Mouse (Mus musculus): Measurements from ENCODE around the gene Cpsf3. TPM values are rescaled to one million over a fixed set of nuclear protein-coding genes. Genes with fewer than 3 reads are reported as not detected.

The Cpsf3 gene
- polyA plus RNA-seq, 1 experiment, result 39.1 TPM

DNA sequence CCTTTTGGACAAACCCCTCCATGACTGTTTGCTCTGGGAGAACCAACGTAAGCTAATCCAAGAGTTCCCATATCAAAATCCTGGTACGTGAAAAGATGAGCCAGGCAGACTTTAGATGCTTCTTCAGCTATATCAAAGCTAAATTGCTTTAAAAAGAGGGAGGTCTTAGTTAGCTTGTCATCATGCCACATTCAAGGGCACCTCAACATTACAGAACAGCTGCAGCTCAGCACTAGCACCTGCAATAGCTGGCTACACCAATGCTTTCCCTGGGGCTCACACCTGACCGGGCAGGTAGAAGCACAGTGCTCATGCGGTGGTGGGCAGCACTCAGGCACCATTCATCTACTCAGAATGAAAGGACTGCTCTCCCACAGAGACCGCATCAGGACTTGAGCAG is 55.5 kb downstream of the Cpsf3 start:
- no peak overlapping the region for H3ac ChIP-seq (ENCODE audit: control insufficient read depth, insufficient read length, low read depth)
- no peaks in the 10 kb centered on the region for H3K27me3 ChIP-seq (ENCODE audit: control insufficient read depth, insufficient read depth, insufficient read length)
- TF ChIP-seq MYOG (IDR thresholded peaks at IDR 0.05; ENCODE audit: control insufficient read depth, extremely low read depth, insufficient read length) (no peak), MAX (IDR thresholded peaks at IDR 0.05) (no peak), CEBPB (IDR thresholded peaks at IDR 0.05; ENCODE audit: low read depth) (no peak), MYOD1 (IDR thresholded peaks at IDR 0.05; ENCODE audit: control insufficient read depth, insufficient read length, low read depth) (no peak), FOSL1 (IDR thresholded peaks at IDR 0.05; ENCODE audit: insufficient read depth, low read length, poor library complexity, severe bottlenecking) (no peak), CTCF (IDR thresholded peaks at IDR 0.05; ENCODE audit: control insufficient read depth, insufficient read depth, insufficient read length) (no peak), USF1 (IDR thresholded peaks at IDR 0.05; ENCODE audit: low read depth) (no peak)
- no peak overlapping the region for H3K4me3 ChIP-seq (ENCODE audit: insufficient read depth, poor library complexity, severe bottlenecking)
- H3K36me3 ChIP-seq (ENCODE audit: control insufficient read depth, insufficient read depth), result peaks cover 39% of the 10 kb centered on the region
- no peaks in the 10 kb centered on the region for H3K79me2 ChIP-seq (ENCODE audit: control insufficient read depth, insufficient read depth)
- H3K79me3 ChIP-seq (ENCODE audit: low read depth), result no peaks in the 10 kb centered on the region

DNA sequence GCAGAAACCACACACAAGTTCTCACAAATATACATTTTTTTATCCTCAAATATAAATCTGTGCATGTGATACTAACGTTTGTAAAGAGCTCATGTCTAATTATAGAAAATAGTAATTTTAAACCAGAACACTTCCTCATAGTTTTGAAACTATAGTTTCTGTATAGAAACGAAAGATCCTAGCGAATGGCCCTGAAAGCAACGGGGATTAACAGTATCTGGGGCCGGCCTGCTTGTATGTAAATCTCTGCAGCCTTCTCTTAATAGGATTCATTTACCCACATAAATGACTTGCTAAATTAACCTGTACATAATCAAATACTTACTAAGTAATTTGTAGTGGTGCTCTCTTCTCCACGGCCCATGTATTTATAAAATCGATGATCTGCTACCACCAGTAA is 61.8 kb downstream of the Cpsf3 start:
- H3K36me3 ChIP-seq (ENCODE audit: control insufficient read depth, insufficient read depth), result peaks cover 44% of the 10 kb centered on the region
- no peaks in the 10 kb centered on the region for H3K79me2 ChIP-seq (ENCODE audit: control insufficient read depth, insufficient read depth)
- no peaks in the 10 kb centered on the region for H3K79me3 ChIP-seq (ENCODE audit: low read depth)
- TF ChIP-seq MAX (IDR thresholded peaks at IDR 0.05) (no peak), USF1 (IDR thresholded peaks at IDR 0.05; ENCODE audit: low read depth) (no peak), FOSL1 (IDR thresholded peaks at IDR 0.05; ENCODE audit: insufficient read depth, low read length, poor library complexity, severe bottlenecking) (no peak), CEBPB (IDR thresholded peaks at IDR 0.05; ENCODE audit: low read depth) (no peak), CTCF (IDR thresholded peaks at IDR 0.05; ENCODE audit: control insufficient read depth, insufficient read depth, insufficient read length) (no peak), MYOD1 (IDR thresholded peaks at IDR 0.05; ENCODE audit: control insufficient read depth, insufficient read length, low read depth) (no peak), MYOG (IDR thresholded peaks at IDR 0.05; ENCODE audit: control insufficient read depth, extremely low read depth, insufficient read length) (no peak)
- no peak overlapping the region for H3ac ChIP-seq (ENCODE audit: control insufficient read depth, insufficient read length, low read depth)
- H3K4me3 ChIP-seq (ENCODE audit: insufficient read depth, poor library complexity, severe bottlenecking), result no peak overlapping the region
- no peaks in the 10 kb centered on the region for H3K27me3 ChIP-seq (ENCODE audit: control insufficient read depth, insufficient read depth, insufficient read length)

DNA sequence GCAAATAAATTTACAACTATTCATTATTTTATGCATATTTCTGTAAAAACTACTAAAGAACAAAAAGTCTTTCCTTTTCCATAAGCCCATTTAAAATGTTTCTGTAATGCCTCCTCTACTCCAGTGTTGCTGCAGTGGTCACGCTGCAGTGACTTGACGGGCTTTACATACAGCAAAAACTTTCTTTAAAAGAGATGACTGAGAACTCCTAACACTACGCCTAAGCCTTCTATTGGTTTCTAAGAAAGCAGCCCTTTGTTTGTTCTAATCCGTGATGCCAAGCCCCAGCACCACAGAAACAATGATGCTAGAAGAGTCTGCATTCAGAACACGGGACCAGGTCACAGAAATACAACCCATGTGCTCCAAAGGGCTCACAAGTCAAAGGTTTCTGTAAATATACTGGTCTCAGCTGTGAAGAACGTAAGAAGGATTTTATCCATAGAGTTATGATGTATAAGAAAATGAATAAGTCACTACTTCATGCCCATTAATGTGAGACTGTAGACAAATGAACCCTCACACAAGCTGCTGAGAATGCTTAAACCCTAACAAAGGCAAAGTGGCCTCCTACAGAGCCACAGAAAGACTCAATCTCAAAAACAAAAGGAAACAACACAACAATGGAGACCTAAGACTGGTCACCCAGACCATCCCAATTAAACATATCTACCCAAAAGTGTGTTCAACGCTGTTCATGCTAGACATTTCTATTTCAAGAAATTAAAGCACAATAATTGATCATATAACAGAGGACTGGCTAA is 65.1 kb downstream of the Cpsf3 start:
- Histone ChIP-seq H3K27me3 (ENCODE audit: control insufficient read depth, insufficient read depth, insufficient read length) (no peaks in the 10 kb centered on the region), H3K36me3 (ENCODE audit: control insufficient read depth, insufficient read depth) (peaks cover 47% of the 10 kb centered on the region), H3ac (ENCODE audit: control insufficient read depth, insufficient read length, low read depth) (no peak overlapping the region), H3K79me3 (ENCODE audit: low read depth) (no peaks in the 10 kb centered on the region), H3K79me2 (ENCODE audit: control insufficient read depth, insufficient read depth) (no peaks in the 10 kb centered on the region), H3K4me3 (ENCODE audit: insufficient read depth, poor library complexity, severe bottlenecking) (no peak overlapping the region)
- TF ChIP-seq FOSL1 (IDR thresholded peaks at IDR 0.05; ENCODE audit: insufficient read depth, low read length, poor library complexity, severe bottlenecking) (no peak), MYOG (IDR thresholded peaks at IDR 0.05; ENCODE audit: control insufficient read depth, extremely low read depth, insufficient read length) (no peak)

DNA sequence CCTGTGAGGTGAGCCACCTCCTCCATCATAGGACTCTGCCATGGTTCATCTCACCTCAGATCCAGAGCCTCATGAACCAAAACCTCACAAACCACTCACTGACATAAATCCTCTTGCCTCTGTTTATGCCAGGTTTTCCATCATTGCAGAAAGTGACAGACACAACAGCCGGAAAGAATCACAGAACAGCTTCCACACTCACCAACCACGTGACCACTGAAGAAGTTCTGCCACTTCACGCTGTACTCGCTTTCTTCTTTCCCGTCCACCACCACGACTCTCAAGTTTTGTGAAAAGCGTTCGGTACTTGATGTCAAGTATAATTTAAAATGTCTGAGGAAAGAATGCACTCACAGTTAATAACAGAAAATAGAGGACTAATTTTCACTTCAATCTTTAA is 68.5 kb downstream of the Cpsf3 start:
- Histone ChIP-seq H3K36me3 (ENCODE audit: control insufficient read depth, insufficient read depth) (peaks cover 43% of the 10 kb centered on the region), H3ac (ENCODE audit: control insufficient read depth, insufficient read length, low read depth) (no peak overlapping the region), H3K79me3 (ENCODE audit: low read depth) (no peaks in the 10 kb centered on the region), H3K79me2 (ENCODE audit: control insufficient read depth, insufficient read depth) (no peaks in the 10 kb centered on the region), H3K27me3 (ENCODE audit: control insufficient read depth, insufficient read depth, insufficient read length) (no peaks in the 10 kb centered on the region), H3K4me3 (ENCODE audit: insufficient read depth, poor library complexity, severe bottlenecking) (no peak overlapping the region)
- TF ChIP-seq FOSL1 (IDR thresholded peaks at IDR 0.05; ENCODE audit: insufficient read depth, low read length, poor library complexity, severe bottlenecking) (no peak), MAX (IDR thresholded peaks at IDR 0.05) (no peak), USF1 (IDR thresholded peaks at IDR 0.05; ENCODE audit: low read depth) (no peak), CEBPB (IDR thresholded peaks at IDR 0.05; ENCODE audit: low read depth) (no peak), MYOD1 (IDR thresholded peaks at IDR 0.05; ENCODE audit: control insufficient read depth, insufficient read length, low read depth) (no peak), CTCF (IDR thresholded peaks at IDR 0.05; ENCODE audit: control insufficient read depth, insufficient read depth, insufficient read length) (no peak), MYOG (IDR thresholded peaks at IDR 0.05; ENCODE audit: control insufficient read depth, extremely low read depth, insufficient read length) (no peak)

DNA sequence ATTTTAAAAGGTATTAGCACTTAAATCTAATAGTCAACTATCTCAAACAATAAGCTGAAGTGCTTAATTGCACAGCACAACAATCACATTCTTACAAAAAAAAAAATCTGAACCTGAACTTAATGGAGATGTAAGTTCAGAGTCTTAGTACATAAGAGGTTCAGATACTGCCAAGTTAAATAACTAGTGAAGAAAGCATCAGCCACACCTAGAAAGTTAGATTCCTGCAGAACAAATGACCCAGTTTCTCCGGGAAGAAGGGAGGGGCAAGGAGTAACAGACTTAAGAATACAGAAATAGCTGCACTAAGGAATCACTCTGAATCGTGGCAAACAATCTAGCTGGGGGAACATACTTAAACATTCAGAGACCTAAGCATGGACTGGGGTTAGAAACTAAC is 77.5 kb downstream of the Cpsf3 start:
- H3K36me3 ChIP-seq (ENCODE audit: control insufficient read depth, insufficient read depth), result peaks cover 16% of the 10 kb centered on the region

DNA sequence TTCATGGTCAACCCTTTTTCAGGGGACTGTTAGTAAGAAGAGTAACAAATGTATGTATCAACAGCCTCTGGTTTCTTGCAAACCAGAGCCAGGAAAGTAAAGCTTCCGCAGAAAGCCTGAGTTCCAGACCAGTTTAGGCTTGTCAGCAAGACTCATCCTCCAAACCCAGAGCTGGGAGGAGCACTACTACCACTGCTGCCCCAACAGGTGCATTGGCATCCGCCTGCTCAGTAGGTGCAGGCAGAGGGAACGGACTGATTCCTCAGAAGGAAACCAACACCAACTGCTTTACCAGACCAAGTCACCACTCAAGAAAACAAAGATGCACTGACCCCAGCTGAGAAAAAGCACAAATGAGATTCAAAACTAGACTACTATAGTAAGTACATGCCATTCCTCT is 78.0 kb downstream of the Cpsf3 start:
- TF ChIP-seq FOSL1 (IDR thresholded peaks at IDR 0.05; ENCODE audit: insufficient read depth, low read length, poor library complexity, severe bottlenecking) (no peak), CEBPB (IDR thresholded peaks at IDR 0.05; ENCODE audit: low read depth) (no peak), MYOG (IDR thresholded peaks at IDR 0.05; ENCODE audit: control insufficient read depth, extremely low read depth, insufficient read length) (no peak), CTCF (IDR thresholded peaks at IDR 0.05; ENCODE audit: control insufficient read depth, insufficient read depth, insufficient read length) (no peak), MYOD1 (IDR thresholded peaks at IDR 0.05; ENCODE audit: control insufficient read depth, insufficient read length, low read depth) (no peak), MAX (IDR thresholded peaks at IDR 0.05) (no peak), USF1 (IDR thresholded peaks at IDR 0.05; ENCODE audit: low read depth) (no peak)
- H3ac ChIP-seq (ENCODE audit: control insufficient read depth, insufficient read length, low read depth), result no peak overlapping the region

More for the DNA sequence above, 77.5 kb downstream of the Cpsf3 start:
- Histone ChIP-seq H3K79me3 (ENCODE audit: low read depth) (peaks cover 32% of the 10 kb centered on the region), H3K4me3 (ENCODE audit: insufficient read depth, poor library complexity, severe bottlenecking) (no peak overlapping the region), H3K79me2 (ENCODE audit: control insufficient read depth, insufficient read depth) (peaks cover 59% of the 10 kb centered on the region), H3ac (ENCODE audit: control insufficient read depth, insufficient read length, low read depth) (no peak overlapping the region), H3K27me3 (ENCODE audit: control insufficient read depth, insufficient read depth, insufficient read length) (no peaks in the 10 kb centered on the region)
- no peak for TF ChIP-seq MYOG (IDR thresholded peaks at IDR 0.05; ENCODE audit: control insufficient read depth, extremely low read depth, insufficient read length)

More for the DNA sequence above, 78.0 kb downstream of the Cpsf3 start:
- H3K4me3 ChIP-seq (ENCODE audit: insufficient read depth, poor library complexity, severe bottlenecking), result no peak overlapping the region
- peaks cover 13% of the 10 kb centered on the region for H3K36me3 ChIP-seq (ENCODE audit: control insufficient read depth, insufficient read depth)
- H3K79me2 ChIP-seq (ENCODE audit: control insufficient read depth, insufficient read depth), result peaks cover 64% of the 10 kb centered on the region
- peaks cover 35% of the 10 kb centered on the region for H3K79me3 ChIP-seq (ENCODE audit: low read depth)
- H3K27me3 ChIP-seq (ENCODE audit: control insufficient read depth, insufficient read depth, insufficient read length), result no peaks in the 10 kb centered on the region

Other genes starting within 250 kb of the Cpsf3 start
- gene Itgb1bp1, start 893 bp downstream of the Cpsf3 start, polyA plus RNA-seq (2012; fragmentation: generic; extraction: Trizol), result 47.8 TPM
- 33.1 TPM for gene Iah1, start 31.0 kb downstream of the Cpsf3 start, polyA plus RNA-seq (2012; fragmentation: generic; extraction: Trizol)
- 12.4 TPM for gene Adam17, start 88.2 kb downstream of the Cpsf3 start, polyA plus RNA-seq (2012; fragmentation: generic; extraction: Trizol)
- 305 TPM for gene Ywhaq, start 132.2 kb downstream of the Cpsf3 start, polyA plus RNA-seq (2012; fragmentation: generic; extraction: Trizol)